Mouse (Mus musculus) liver, adult 2 months (tissue): Measurements from ENCODE around the gene Kcnmb3. TPM values are rescaled to one million over a fixed set of nuclear protein-coding genes. Genes with fewer than 3 reads are reported as not detected.
A peak's percentile ranks its signal among the peaks of the same experiment; 100 is the strongest.

ENCODE experiments used
- DNase-seq: peaks from one replicate; pipeline ENCODE4 v3.0.0-alpha.2; 2011; ENCODE audit warnings: low read depth, low spot score; ENCODE audit errors: extremely low read depth
- H3K27ac ChIP-seq: fragments of 200-500 bp; replicated peaks from 2 replicates; pipeline ENCODE4 v1.5.1; 2012; ENCODE audit warnings: low read depth, mild to moderate bottlenecking, control low read depth, inconsistent platforms, low read length; ENCODE audit not compliant: insufficient read depth
- H3K27me3 ChIP-seq: fragments of 200-500 bp; 2 replicates; pipeline ENCODE4 v1.6.1; 2012; ENCODE audit warnings: mild to moderate bottlenecking, moderate library complexity, low read length, inconsistent platforms; ENCODE audit not compliant: control insufficient read depth, insufficient read depth
- H3K36me3 ChIP-seq: fragments of 200-500 bp; 2 replicates; pipeline ENCODE4 v1.6.1; 2012; ENCODE audit warnings: low read length, inconsistent platforms; ENCODE audit not compliant: control insufficient read depth, insufficient read depth
- H3K4me1 ChIP-seq: fragments of 200-500 bp; 2 replicates; pipeline ENCODE4 v1.6.1; 2011; ENCODE audit warnings: low read length; ENCODE audit not compliant: control insufficient read depth, insufficient read depth
- H3K4me3 ChIP-seq: fragments of 200-500 bp; 2 replicates; pipeline ENCODE4 v1.5.1; 2011; ENCODE audit warnings: low read depth, mild to moderate bottlenecking, control low read depth, low read length, moderate library complexity; ENCODE audit not compliant: insufficient read depth
- H3K79me2 ChIP-seq: fragments of 200-500 bp; 2 replicates; pipeline ENCODE4 v1.6.1; 2012; ENCODE audit warnings: inconsistent platforms, mild to moderate bottlenecking, low read length, moderate library complexity; ENCODE audit not compliant: control insufficient read depth, insufficient read depth
- H3K9ac ChIP-seq: fragments of 200-500 bp; 2 replicates; pipeline ENCODE4 v1.6.1; 2012; ENCODE audit warnings: low read depth, mild to moderate bottlenecking, control low read depth, inconsistent platforms, low read length
- CTCF ChIP-seq: fragments of 200-500 bp; IDR thresholded peaks from 2 replicates; pipeline ENCODE4 v1.5.1; 2011; ENCODE audit warnings: low read depth, low read length, control low read depth
- POLR2A ChIP-seq: fragments of 200-500 bp; IDR thresholded peaks from 2 replicates; pipeline ENCODE4 v1.6.1; 2011; ENCODE audit warnings: low read length, control low read depth; ENCODE audit not compliant: insufficient read depth; ENCODE audit errors: extremely low read depth
- WGBS: fragments of 180-500 bp; shearing (Covaris S2); methylation state at CpG from one replicate; pipeline ENCODE4 v1.1.7; 2018; 5-methylcytosine and 5-hydroxymethylcytosine counted together
- polyA plus RNA-seq: library from polyadenylated mRNA; depleted of rRNA; stranded (reverse); fragments of >200 nt; gene quantifications from 2 replicates; pipeline ENCODE4 v1.2.3, GENCODE M21; 2012
- total RNA-seq: library from RNA; depleted of rRNA; stranded (reverse); fragments of >200 nt; gene quantifications from 2 replicates; pipeline ENCODE4 v1.2.3, GENCODE M21; 2014

The Kcnmb3 gene
- total and polyA plus RNA-seq, 2 experiments, result not detected

DNA sequence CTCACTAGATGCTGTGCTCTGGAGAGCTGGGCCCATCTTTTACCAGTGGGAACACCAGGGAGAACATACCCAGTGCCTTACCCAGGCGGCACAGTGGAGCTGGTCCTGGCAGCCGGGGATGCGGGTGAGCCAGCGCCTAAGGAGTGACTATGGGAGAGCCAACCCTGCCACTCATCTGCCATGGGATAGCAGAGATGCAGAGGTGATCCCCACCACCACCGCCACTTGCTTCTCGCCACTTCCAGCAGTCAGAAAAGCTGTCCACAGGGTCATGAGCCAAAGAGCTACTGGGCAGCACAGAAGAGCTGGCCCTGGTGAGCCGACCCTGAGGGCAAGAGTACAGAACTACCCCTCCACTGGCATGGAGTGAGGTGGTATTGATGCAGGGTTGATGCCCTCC is 12.1 kb downstream of the Kcnmb3 start:
- peak; percentile 8 for DNase-seq
- H3K9ac ChIP-seq, result no peak overlapping the region
- no peaks in the 10 kb centered on the region for H3K36me3 ChIP-seq
- H3K79me2 ChIP-seq, result no peaks in the 10 kb centered on the region
- TF ChIP-seq POLR2A (no peak), CTCF (no peak)
- no peak overlapping the region for H3K4me3 ChIP-seq
- no peaks in the 10 kb centered on the region for H3K4me1 ChIP-seq
- 77% methylated on average over 7 of the region's 7 CpGs for WGBS
- H3K27ac ChIP-seq, result no peak overlapping the region
- no peaks in the 10 kb centered on the region for H3K27me3 ChIP-seq

DNA sequence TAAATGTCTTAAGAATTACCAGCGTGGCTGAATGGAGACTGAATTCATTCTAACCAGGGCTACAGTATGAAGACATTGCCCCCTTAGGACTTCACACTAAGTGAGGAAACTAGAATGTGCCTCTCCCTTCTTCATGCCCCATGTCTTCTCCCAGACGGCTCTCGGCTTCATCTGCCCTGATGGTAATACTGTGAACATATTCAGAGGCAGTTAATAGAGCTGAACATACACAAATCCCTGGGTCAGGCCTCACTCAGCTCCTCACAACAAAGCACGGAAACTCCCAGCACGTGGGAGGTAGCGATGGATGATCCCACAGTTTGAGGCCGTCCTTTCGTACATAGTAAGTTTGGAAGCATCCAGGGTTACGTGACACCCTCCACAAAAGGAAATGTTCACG is 18.8 kb downstream of the Kcnmb3 start:
- H3K27ac ChIP-seq, result no peak overlapping the region
- peaks cover 2% of the 10 kb centered on the region; the same call in 1 of the 2 replicates for H3K4me1 ChIP-seq
- TF ChIP-seq CTCF (no peak), POLR2A (no peak)
- no peak overlapping the region for H3K9ac ChIP-seq
- no peaks in the 10 kb centered on the region for H3K79me2 ChIP-seq
- no peak for DNase-seq
- no peaks in the 10 kb centered on the region for H3K27me3 ChIP-seq
- WGBS, result 89% methylated on average over 10 of the region's 10 CpGs
- H3K4me3 ChIP-seq, result no peak overlapping the region
- no peaks in the 10 kb centered on the region for H3K36me3 ChIP-seq

DNA sequence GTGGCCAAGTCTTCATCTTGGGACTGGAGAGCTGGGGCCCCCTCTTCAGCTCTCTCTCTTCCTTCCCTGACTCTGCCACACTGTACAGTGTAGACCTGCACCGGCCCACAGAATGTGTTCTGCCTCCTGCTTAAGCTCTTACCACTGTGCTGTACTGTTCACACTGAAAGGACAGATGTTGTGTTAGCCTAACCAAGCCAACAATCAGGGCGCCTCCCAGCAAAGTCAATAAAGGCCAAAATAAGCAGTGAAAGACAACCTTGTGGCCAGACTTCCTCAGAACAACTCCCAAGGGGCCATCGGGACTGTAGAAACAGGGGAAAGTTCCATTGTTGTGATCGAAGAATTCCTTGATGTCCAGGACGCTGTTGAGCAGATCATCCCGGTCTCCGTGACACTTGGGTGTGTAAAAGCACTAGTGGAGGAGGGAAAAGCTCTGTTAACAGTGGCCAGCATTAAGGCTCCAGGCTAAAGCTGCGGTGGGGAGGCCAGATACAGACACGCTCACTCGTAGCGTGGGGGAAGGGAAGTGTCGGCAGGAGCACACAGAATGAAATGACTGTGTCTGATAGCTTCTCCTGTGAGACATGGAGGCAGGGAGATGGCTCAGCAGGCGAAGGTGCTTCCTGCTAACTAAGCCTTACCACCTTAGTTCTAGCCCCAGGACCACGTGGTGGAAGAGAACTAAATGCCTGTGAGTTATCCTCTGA is 19.7 kb downstream of the Kcnmb3 start:
- no peaks in the 10 kb centered on the region for H3K27me3 ChIP-seq
- H3K79me2 ChIP-seq, result no peaks in the 10 kb centered on the region
- H3K4me3 ChIP-seq, result no peak overlapping the region
- no peak for DNase-seq
- 75% methylated on average over 14 of the region's 14 CpGs for WGBS
- no peak overlapping the region for H3K9ac ChIP-seq
- TF ChIP-seq CTCF (no peak), POLR2A (no peak)
- H3K4me1 ChIP-seq, result peaks cover 2% of the 10 kb centered on the region; the same call in 1 of the 2 replicates
- no peak overlapping the region for H3K27ac ChIP-seq
- H3K36me3 ChIP-seq, result no peaks in the 10 kb centered on the region

DNA sequence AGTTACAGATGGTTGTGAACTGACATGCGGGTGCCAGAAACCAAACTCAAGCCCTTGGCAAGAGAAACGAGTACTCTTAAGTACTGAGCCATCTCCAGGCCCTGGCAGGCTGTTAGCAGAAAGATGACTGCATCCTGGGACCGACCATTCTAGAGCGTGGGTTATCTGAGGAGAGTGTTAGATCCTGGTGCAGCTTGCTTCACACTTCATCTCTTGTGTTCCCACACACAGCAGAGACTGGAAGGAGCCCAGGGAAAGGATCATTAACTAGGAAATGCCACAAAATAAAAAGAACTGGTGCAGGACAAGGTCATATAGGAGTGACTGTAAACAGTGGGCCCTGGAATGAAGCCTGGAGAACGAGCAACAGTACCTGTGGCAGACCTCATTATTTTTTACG is 20.9 kb downstream of the Kcnmb3 start:
- peak; percentile 20 for DNase-seq
- no peak overlapping the region for H3K27ac ChIP-seq
- no peaks in the 10 kb centered on the region for H3K27me3 ChIP-seq
- H3K36me3 ChIP-seq, result no peaks in the 10 kb centered on the region
- H3K79me2 ChIP-seq, result no peaks in the 10 kb centered on the region
- H3K9ac ChIP-seq, result no peak overlapping the region
- 25% methylated on average over 6 of the region's 6 CpGs for WGBS
- H3K4me1 ChIP-seq, result peaks cover 2% of the 10 kb centered on the region; the same call in 1 of the 2 replicates
- TF ChIP-seq CTCF, result no peak
- no peak for TF ChIP-seq POLR2A
- H3K4me3 ChIP-seq, result no peak overlapping the region

DNA sequence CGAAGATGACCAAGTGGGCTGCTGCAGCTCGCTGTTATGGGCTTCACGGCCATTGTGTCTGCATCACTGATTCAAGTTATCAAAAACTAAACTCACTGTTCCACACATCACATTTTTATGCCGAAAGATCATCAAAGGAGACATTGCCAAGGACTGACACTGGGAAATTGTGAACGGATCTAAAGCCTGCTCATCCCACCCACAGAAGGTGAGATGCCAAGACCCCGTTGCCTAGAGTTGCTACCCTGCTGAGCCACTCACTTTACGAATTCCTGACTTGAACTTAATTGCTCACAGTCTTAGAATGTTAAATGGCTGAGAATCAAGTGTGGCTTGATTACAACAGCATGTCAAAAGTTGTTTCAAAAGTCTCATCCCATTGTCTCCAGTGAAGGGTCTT is 21.6 kb downstream of the Kcnmb3 start:
- Histone ChIP-seq H3K27me3 (no peaks in the 10 kb centered on the region), H3K4me1 (peaks cover 2% of the 10 kb centered on the region; the same call in 1 of the 2 replicates), H3K9ac (no peak overlapping the region), H3K36me3 (no peaks in the 10 kb centered on the region), H3K27ac (no peak overlapping the region), H3K4me3 (no peak overlapping the region), H3K79me2 (no peaks in the 10 kb centered on the region)
- DNase-seq, result no peak
- TF ChIP-seq POLR2A, result no peak
- TF ChIP-seq CTCF, result no peak
- 90% methylated on average over 7 of the region's 7 CpGs for WGBS

DNA sequence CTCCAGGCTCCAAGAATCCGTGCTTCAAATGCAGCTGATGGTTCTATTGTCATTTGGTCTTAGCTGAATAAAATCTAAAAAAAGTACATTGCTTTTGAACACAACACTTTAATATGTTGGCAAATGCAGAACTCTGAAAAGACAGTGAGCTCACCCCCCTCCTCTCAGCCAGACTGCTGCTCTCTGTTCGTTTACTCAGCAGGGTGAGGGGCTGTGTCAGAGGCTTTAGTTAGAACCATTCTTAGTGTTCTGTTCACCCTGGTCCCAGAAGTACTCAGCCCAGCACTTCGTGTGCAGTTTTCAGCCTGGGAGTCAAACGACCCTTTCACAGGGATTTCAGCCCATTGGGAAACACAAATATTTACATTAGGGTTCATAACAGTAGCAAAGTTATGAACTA is 23.6 kb downstream of the Kcnmb3 start:
- DNase-seq, result no peak
- Histone ChIP-seq H3K9ac (no peak overlapping the region), H3K4me3 (no peak overlapping the region), H3K27ac (no peak overlapping the region), H3K36me3 (peaks cover 7% of the 10 kb centered on the region), H3K4me1 (peaks cover 2% of the 10 kb centered on the region; the same call in 1 of the 2 replicates), H3K27me3 (no peaks in the 10 kb centered on the region), H3K79me2 (no peaks in the 10 kb centered on the region)
- no peak for TF ChIP-seq POLR2A
- no peak for TF ChIP-seq CTCF
- 41% methylated on average over 4 of the region's 4 CpGs for WGBS
